Mouse (Mus musculus): ENCODE measurements around the gene Lekr1. TPM values are rescaled to one million over a fixed set of nuclear protein-coding genes. Genes with fewer than 3 reads are reported as not detected.

The Lekr1 gene
- total RNA-seq, 2 experiments from 2014 or later: 2.3 to 2.4 TPM

- no peak for DNase-seq
- intact Hi-C loops (cut with DNase I): no loop called here
These were observed 161.4 kb downstream of the Lekr1 start for GRCm38 (mm10) chr3:65827400-65827799.

- intact Hi-C loops (cut with DNase I): no loop called here
- peak in 1 of 2 experiments; percentile 23 for DNase-seq
These were observed 162.0 kb downstream of the Lekr1 start for GRCm38 (mm10) chr3:65828020-65828419.

DNA sequence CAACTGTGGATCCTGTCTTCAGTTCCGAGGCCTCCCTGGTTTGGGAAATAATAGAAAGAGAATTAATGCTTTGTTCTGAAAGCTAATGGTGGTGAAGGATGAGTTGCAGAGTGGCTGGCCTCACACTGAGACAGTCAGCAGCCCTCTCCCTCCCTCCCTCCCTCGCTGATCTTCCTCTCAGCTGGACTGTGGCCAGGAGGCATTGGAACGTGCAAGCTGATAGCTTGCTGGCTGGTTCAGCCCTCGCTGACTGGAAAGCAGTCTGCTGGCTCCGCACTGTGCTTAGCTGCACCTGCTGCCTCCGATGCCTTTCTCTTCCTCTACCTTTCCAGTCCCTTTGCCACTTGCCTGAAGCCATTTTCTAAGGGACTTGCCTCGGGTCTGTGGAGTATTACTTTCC lies 163.2 kb downstream of the Lekr1 start:
- peak; percentile 72 to 75 for DNase-seq
- intact Hi-C loops (cut with DNase I): no loop called here

- DNase-seq: no peak
- intact Hi-C loops (cut with DNase I): no loop called here
These were observed 164.0 kb downstream of the Lekr1 start for GRCm38 (mm10) chr3:65829943-65830483.

DNA sequence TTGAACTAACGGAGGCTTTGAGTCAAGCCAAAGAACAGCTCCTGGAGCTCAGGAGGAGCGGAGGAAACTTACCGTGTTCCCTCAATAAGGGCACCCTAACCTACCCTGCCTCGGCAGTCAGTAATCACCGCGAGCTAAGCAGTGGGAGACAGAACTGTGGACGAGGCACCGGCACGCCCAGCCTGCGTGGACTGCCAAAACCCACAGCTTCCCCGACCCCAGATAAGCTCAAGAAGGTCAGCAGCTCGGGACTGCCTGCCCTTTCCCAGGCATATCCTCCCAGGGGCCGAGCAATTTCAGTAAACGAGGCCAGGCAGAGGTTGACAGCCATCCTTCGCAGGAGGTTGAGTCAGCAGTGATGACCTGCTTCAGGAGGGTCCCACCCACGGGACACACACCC lies 164.8 kb downstream of the Lekr1 start:
- peak; percentile 53 to 62 for DNase-seq
- intact Hi-C loops (cut with DNase I): no loop called here

GRCm38 (mm10) chr3:65832398-65832797 lies 166.4 kb downstream of the Lekr1 start:
- intact Hi-C loops (cut with DNase I): no loop called here
- no peak for DNase-seq

- intact Hi-C loops (cut with DNase I): no loop called here
- DNase-seq: no peak
These were observed 170.4 kb downstream of the Lekr1 start for GRCm38 (mm10) chr3:65836435-65836834.

- intact Hi-C loops (cut with DNase I): no loop called here
- no peak for DNase-seq
These were observed 173.6 kb downstream of the Lekr1 start for GRCm38 (mm10) chr3:65839664-65840063.

- DNase-seq: no peak
- intact Hi-C loops (cut with DNase I): no loop called here
These were observed 175.1 kb downstream of the Lekr1 start for GRCm38 (mm10) chr3:65841175-65841574.

DNA sequence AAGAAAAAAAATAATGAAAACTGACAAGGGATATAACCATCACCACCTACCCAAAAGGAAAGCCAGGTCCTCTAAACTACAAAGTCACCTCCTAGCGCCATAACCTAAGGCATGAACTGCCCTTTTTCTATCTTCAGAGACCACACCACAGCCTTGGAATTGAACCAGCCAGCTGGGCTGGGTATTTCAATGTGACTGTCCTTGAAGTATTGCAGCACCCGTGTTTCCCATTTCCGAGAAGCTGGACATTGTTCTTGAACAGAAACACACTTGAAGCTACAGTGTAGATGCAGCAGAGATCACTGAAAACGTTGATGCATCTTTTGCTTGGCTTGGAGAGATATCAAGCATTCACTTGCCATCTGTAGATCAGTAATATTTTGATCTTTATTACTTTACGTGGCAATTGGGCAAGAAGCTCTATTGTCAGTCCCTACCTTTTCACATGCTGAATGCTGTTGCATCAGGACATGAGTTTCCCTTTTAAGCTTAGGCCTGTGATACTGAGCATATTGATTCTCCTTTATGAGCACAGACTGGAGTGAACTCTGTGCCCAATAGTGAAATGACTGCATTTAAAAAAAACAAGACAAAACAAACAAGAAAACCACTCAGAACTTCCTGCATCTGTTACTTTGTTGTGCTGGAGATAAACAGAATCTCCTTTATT lies 176.6 kb downstream of the Lekr1 start:
- DNase-seq: no peak
- intact Hi-C loops (cut with DNase I): no loop called here

- intact Hi-C loops (cut with DNase I): no loop called here
- DNase-seq: no peak
These were observed 177.1 kb downstream of the Lekr1 start for GRCm38 (mm10) chr3:65843185-65843552.

DNA sequence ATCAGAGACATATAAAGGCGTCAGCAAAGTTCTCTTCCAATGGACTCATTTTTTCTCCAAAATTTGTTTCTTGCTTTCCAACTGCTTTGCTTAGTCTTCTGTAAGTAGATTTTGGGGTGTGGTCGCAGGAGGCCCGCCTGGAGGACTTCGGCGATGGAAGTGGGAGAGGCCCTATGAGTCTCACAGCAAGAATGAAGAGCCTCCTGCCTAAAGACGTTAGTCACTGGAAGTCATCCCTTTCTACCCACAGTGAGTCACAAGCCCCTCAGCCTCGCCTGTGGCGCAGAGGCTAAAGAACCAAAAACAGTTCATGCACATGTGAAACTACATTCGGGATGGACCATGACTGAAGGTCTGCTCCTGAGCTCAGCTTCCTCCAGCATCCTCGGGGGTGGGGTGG lies 178.3 kb downstream of the Lekr1 start:
- DNase-seq: no peak
- intact Hi-C loops (cut with DNase I): no loop called here

DNA sequence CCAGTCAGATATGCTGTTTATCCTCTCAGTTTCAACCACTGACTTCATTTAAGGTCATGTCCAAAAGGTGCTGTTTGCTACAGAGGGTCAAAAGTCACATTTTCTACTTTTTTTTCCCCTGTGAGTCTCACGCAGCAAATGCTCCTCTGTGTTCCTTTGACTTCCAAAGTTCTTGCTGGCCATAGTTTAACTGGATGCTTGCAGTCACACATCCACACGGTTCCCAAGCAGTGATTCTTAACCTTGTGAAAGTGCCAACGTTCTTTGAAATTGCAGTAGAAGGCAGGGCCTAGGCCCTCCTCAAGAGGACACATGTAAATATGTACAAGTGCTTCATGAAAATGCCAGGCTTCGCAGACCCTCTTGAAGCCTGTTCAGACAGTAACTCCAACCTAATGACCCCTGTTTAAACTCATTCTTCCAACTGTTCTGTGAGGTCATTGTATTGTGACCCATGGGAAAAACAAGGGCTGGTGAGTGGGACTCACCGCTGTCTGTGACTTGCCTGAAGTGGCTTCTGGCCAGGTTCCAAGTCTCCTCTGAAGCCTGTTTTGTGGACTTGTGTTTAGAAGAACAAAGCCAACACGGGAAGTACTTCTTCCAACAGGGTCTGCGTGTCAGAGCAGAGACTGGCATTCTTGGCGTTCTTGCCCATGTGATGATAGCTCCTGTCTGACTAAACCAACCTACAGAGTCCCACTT lies 179.0 kb downstream of the Lekr1 start:
- intact Hi-C loops (cut with DNase I): no loop called here
- no peak for DNase-seq

- intact Hi-C loops (cut with DNase I): no loop called here
- DNase-seq: no peak
These were observed 181.2 kb downstream of the Lekr1 start for GRCm38 (mm10) chr3:65847158-65847787.

GRCm38 (mm10) chr3:65853746-65854145 lies 187.7 kb downstream of the Lekr1 start:
- no peak for DNase-seq
- intact Hi-C loops (cut with DNase I): no loop called here

DNA sequence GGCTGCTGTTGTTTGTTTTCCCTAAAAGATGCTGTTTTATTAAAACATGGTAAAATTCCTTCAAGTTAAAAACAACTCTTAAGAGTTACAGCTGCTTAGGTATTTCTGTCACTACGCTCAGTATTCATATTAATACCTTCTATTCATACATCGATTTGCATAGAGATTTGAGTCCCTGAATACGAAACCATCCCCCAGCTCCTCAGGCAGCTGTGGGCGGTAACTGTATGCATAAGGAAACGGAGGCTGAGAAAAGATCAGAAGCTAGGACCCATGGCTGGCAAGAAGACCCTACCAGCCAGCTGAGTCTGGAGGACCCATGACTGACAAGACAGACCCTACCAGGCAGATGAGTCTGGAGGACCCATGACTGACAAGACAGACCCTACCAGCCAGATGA lies 189.5 kb downstream of the Lekr1 start:
- intact Hi-C loops (cut with DNase I): no loop called here
- no peak for DNase-seq

DNA sequence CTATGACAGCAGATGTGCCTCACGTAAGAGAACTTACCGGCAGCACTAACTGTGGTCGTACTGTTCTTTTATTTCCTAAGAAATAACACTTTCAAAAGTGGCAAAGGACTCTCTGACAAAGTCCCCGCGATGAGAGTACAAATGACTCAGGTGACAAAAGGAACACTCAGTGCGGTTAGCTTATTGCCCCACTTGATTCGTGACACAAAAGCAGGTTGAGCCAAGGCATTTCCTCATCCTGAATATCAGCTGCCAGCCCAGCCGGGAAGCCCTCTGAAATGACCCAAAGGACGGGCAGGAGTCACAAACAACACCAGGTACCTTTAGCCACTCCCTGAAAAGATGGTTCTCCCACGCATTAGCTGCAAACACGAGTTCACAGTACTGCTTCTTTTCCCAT lies 192.1 kb downstream of the Lekr1 start:
- intact Hi-C loops (cut with DNase I): no loop called here
- no peak for DNase-seq

DNA sequence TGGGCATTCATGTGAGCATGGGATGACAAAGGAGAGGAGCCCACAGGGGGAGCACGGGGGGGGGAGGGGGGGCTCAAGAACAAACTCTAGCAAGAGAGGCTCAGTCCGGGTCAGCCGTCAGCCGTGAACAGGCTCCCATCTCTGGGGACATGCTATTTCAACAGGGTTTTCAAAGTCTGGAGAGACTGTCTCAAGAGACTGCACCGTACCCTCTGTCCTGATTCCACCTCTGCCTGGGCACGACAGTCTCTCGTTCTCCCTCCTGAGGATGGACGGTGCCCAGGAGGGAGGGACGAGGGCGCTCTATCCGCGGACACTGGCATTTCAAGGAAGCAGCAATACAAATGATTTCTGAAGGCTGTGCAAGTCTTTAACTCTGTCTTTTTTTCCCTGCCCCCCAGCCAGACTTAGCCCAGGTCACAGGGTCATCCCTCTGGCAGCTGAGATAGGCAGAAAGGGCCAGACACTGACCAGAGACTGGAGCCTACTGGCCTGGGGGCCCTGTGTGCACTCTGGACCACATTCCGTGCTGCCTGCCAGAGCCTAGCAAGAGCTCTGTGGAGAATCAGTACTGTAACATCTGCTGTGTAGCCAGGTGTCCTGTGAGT lies 192.8 kb downstream of the Lekr1 start:
- intact Hi-C loops (cut with DNase I): no loop called here
- no peak for DNase-seq

DNA sequence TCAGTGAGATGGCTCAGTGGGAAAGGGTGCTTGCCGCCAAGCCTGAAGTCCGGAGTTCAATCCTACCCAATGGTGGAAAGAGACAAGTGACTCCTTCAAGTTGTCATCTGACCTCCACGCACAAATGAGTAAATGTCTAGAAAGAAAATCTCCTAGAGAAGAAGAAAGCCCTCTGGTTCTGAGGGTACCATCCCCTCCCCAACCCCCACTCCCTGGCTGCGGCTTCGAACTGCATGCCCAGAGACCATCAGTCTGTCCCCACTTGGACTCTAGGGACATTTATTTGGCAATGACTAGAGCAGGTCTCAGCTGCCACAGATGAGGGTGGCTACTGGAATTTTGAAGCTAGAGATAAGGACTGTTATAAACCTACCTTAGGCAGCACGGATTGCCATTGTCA lies 193.7 kb downstream of the Lekr1 start:
- intact Hi-C loops (cut with DNase I): loop anchor here (5.0 to 10.0 kb wide), 4 partner anchors 202 to 542 kb away; no protein-coding TSS in a partner anchor
- no peak for DNase-seq

DNA sequence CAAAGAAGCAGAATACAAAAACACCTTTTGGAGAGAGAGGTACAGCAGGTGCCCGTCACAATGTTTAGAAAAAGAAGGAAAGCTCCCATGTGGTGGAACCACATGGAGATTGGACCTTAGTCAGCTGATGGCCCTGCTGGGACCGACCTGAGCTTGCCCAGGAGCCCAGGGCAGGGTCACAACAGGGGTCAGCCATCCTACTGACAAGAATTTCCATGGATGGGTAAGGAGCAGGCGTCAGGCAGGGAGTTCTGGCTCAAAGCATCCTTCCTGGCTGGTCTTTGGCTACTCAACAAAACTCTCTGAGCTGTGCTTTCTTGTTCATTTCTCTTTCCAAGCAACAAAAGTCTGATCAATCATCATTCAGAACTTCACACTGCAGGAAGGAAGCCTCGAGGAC lies 194.9 kb downstream of the Lekr1 start:
- intact Hi-C loops (cut with DNase I): loop anchor here (5.0 to 10.0 kb wide), 4 partner anchors 204 to 544 kb away; no protein-coding TSS in a partner anchor
- DNase-seq: no peak

DNA sequence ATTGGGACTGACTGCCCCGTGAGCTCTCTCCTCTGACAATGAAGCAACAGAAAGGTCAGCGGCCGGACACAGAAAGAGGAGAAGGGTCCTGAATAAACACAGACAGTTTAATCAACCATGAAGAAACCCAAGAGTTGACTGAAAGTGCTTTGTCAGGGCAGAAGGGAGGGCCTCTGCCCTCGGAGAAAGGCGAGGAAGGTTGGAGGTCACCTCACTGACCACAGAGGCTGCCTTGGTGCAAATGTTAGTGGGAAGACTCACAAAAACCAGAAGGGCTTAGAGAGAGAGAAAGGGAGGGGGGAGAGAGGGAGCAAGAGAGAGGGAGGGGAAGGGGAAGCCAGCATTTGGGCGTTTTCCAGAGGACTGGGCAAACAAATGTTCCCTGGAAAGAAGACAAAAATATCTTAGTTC lies 195.4 kb downstream of the Lekr1 start:
- intact Hi-C loops (cut with DNase I): loop anchor here (5.0 to 10.0 kb wide), 4 partner anchors 204 to 544 kb away; no protein-coding TSS in a partner anchor
- no peak for DNase-seq

Data from heart, postnatal 36 days (tissue).